Mouse (Mus musculus): ENCODE data around the gene Zp2. TPM values are rescaled to one million over a fixed set of nuclear protein-coding genes. Genes with fewer than 3 reads are reported as not detected.

The Zp2 gene
- not detected for total RNA-seq (2023)

GRCm38 (mm10) chr7:120145191-120145590 lies at the start of gene Zp2:
Gene Zp2 (minus strand): TSS chr7:120145291.

GRCm38 (mm10) chr7:120173603-120174244 lies 28.6 kb upstream of the Zp2 start, which contains the start of gene Anks4b:
Gene Anks4b (plus strand): TSS chr7:120173858.

GRCm38 (mm10) chr7:120102164-120102972 lies 42.7 kb downstream of the Zp2 start, which contains the start of gene Tmem159:
Gene Tmem159 (plus strand): TSS chr7:120102353.

GRCm38 (mm10) chr7:120095180-120095579 lies 49.9 kb downstream of the Zp2 start, which contains the start of gene Dnah3:
Gene Dnah3 (minus strand): TSS chr7:120095280.

Other genes with a start within 250 kb of the Zp2 start
- gene Lyrm1, start 249.4 kb downstream of the Zp2 start, total RNA-seq (2023): 4.4 TPM
- gene Dcun1d3, start 249.0 kb downstream of the Zp2 start, total RNA-seq (2023): 19.5 TPM
- not detected for gene Dnah3, start 50.0 kb downstream of the Zp2 start, total RNA-seq (2023)
- gene Tmem159, start 42.9 kb downstream of the Zp2 start, total RNA-seq (2023): 0.53 TPM
- not detected for gene Anks4b, start 28.6 kb upstream of the Zp2 start, total RNA-seq (2023)
- gene Crym, start 56.8 kb upstream of the Zp2 start, total RNA-seq (2023): not detected
- not detected for gene Abca14, start 58.7 kb upstream of the Zp2 start, total RNA-seq (2023)
- not detected for gene Abca15, start 183.4 kb upstream of the Zp2 start, total RNA-seq (2023)